Mouse (Mus musculus): Measurements from ENCODE around the gene Atad1. TPM values are rescaled to one million over a fixed set of nuclear protein-coding genes. Genes with fewer than 3 reads are reported as not detected.
"Not testable (repeated sequence)": the region's sequence is repeated elsewhere in the genome, so short reads cannot be mapped to it uniquely, and the experiment has no call there.

Atad1 gene
- polyA plus RNA-seq, 1 experiment, result 107 TPM

GRCm38 (mm10) chr19:32683081-32683480, 56.5 kb downstream of the Atad1 start:
- Histone ChIP-seq H3K4me1 (ENCODE audit: control insufficient read depth, insufficient read depth, low read length) (no peaks in the 10 kb centered on the region), H3K27me3 (ENCODE audit: control insufficient read depth, insufficient read depth, low read length, poor library complexity, severe bottlenecking) (no peaks in the 10 kb centered on the region), H3K9ac (ENCODE audit: low read depth, poor library complexity, severe bottlenecking) (no peak overlapping the region), H3K36me3 (ENCODE audit: control insufficient read depth, insufficient read depth, low read length, poor library complexity, severe bottlenecking) (peaks cover 39% of the 10 kb centered on the region), H3K9me3 (replicated peaks; ENCODE audit: control insufficient read depth, insufficient read depth, low read length, poor library complexity, severe bottlenecking) (no peaks in the 10 kb centered on the region), H3K27ac (ENCODE audit: insufficient read depth, low read length) (no peak overlapping the region), H3K4me3 (ENCODE audit: low read depth, low read length) (no peak overlapping the region)
- TF ChIP-seq POLR2A (IDR thresholded peaks at IDR 0.05; ENCODE audit: insufficient read depth, low read length) (no peak), CTCF (IDR thresholded peaks at IDR 0.05; ENCODE audit: low read depth, low read length) (no peak), EP300 (IDR thresholded peaks at IDR 0.05; ENCODE audit: insufficient read depth, low read depth, low read length) (no peak)

DNA sequence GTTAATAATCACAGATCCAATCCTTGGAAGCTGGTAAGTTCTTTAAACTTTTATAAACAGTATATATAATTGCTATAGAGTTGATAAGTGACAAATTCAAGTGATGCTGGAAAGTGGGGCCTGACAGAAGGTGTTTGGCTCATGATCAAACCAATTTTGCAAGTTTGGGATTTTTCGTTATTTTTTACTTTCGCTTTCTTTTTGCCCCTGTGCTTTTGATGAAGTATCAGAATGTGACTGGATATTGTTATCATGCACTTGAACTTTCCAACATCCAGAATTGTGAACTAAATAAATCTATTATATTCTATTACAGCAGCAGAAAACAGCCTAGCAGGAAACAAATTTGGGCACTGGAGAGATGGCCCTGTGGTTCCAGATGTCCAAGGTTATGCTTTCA, 58.7 kb downstream of the Atad1 start:
- no peak overlapping the region for H3K4me3 ChIP-seq (ENCODE audit: low read depth, low read length)
- no peak for TF ChIP-seq POLR2A (IDR thresholded peaks at IDR 0.05; ENCODE audit: insufficient read depth, low read length)
- no peak for TF ChIP-seq EP300 (IDR thresholded peaks at IDR 0.05; ENCODE audit: insufficient read depth, low read depth, low read length)
- no peak for TF ChIP-seq CTCF (IDR thresholded peaks at IDR 0.05; ENCODE audit: low read depth, low read length)
- H3K4me1 ChIP-seq (ENCODE audit: control insufficient read depth, insufficient read depth, low read length), result no peaks in the 10 kb centered on the region
- no peaks in the 10 kb centered on the region for H3K27me3 ChIP-seq (ENCODE audit: control insufficient read depth, insufficient read depth, low read length, poor library complexity, severe bottlenecking)
- H3K9ac ChIP-seq (ENCODE audit: low read depth, poor library complexity, severe bottlenecking), result no peak overlapping the region
- H3K9me3 ChIP-seq (replicated peaks; ENCODE audit: control insufficient read depth, insufficient read depth, low read length, poor library complexity, severe bottlenecking), result no peaks in the 10 kb centered on the region
- H3K36me3 ChIP-seq (ENCODE audit: control insufficient read depth, insufficient read depth, low read length, poor library complexity, severe bottlenecking), result peaks cover 41% of the 10 kb centered on the region
- no peak overlapping the region for H3K27ac ChIP-seq (ENCODE audit: insufficient read depth, low read length)

DNA sequence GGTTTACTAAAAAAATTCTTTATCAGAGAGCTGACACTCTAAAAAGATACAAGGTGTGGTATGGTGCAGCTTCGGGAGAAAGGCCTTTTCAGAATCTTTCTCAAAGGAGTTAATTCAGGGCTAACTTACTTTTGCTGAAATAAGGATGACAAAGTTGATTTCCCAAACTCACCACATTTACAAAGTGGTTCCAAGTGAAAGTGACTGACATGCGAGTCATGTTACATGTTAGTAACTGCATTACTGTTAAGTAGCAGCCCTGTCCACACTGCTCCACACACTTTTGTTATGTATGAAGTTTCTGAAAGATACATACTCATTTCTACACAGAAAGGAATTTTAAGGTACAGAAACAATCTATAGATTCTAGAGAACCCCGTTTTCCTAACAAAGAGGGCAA, 63.8 kb downstream of the Atad1 start:
- no peaks in the 10 kb centered on the region for H3K27me3 ChIP-seq (ENCODE audit: control insufficient read depth, insufficient read depth, low read length, poor library complexity, severe bottlenecking)
- no peak overlapping the region for H3K9ac ChIP-seq (ENCODE audit: low read depth, poor library complexity, severe bottlenecking)
- H3K9me3 ChIP-seq (replicated peaks; ENCODE audit: control insufficient read depth, insufficient read depth, low read length, poor library complexity, severe bottlenecking), result no peaks in the 10 kb centered on the region
- no peak overlapping the region for H3K4me3 ChIP-seq (ENCODE audit: low read depth, low read length)
- TF ChIP-seq CTCF (IDR thresholded peaks at IDR 0.05; ENCODE audit: low read depth, low read length), result no peak
- no peaks in the 10 kb centered on the region for H3K4me1 ChIP-seq (ENCODE audit: control insufficient read depth, insufficient read depth, low read length)
- H3K36me3 ChIP-seq (ENCODE audit: control insufficient read depth, insufficient read depth, low read length, poor library complexity, severe bottlenecking), result peaks cover 35% of the 10 kb centered on the region
- H3K27ac ChIP-seq (ENCODE audit: insufficient read depth, low read length), result no peak overlapping the region

DNA sequence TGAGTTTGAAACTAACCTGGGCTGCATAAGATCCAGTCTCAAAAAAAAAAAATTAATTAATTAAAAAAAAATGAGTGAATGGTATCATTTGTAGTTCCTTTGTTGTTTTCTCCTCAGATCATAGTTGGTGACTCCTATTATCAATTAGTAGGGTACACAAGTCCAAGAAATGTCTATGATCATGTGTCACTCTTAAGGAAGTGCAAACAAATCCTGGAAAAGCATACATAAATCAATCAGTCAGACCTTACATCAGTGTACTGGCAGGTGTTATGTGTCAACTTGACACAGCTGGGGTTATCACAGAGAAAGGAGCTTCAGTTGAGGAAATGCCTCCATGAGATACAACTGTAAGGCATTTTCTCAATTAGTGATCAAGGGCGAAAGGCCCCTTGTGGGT, 71.8 kb downstream of the Atad1 start:
- H3K36me3 ChIP-seq (ENCODE audit: control insufficient read depth, insufficient read depth, low read length, poor library complexity, severe bottlenecking); H3K9ac ChIP-seq (ENCODE audit: low read depth, poor library complexity, severe bottlenecking); H3K4me1 ChIP-seq (ENCODE audit: control insufficient read depth, insufficient read depth, low read length); H3K4me3 ChIP-seq (ENCODE audit: low read depth, low read length); H3K27me3 ChIP-seq (ENCODE audit: control insufficient read depth, insufficient read depth, low read length, poor library complexity, severe bottlenecking); H3K27ac ChIP-seq (ENCODE audit: insufficient read depth, low read length); H3K9me3 ChIP-seq (replicated peaks; ENCODE audit: control insufficient read depth, insufficient read depth, low read length, poor library complexity, severe bottlenecking): not testable (repeated sequence)

DNA sequence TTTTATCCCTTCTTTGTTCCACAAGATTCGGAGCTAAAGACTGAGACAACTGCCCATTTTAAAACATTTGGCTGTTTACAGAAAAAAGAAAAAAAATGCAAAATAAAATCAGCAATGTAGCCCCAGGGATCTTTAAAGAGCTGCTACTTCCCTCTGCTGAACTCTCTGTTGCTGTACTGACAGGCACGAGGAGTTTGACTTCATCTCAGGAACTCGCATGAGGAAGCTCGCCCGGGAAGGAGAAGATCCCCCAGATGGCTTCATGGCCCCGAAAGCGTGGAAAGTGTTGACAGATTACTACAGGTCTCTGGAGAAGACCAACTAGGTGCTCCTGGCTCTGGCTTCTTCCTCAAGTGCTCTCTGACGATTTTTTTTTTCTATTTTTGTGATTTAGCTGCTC, 74.3 kb downstream of the Atad1 start:
- no peak overlapping the region for H3K4me3 ChIP-seq (ENCODE audit: low read depth, low read length)
- no peaks in the 10 kb centered on the region for H3K27me3 ChIP-seq (ENCODE audit: control insufficient read depth, insufficient read depth, low read length, poor library complexity, severe bottlenecking)
- no peaks in the 10 kb centered on the region; the same call in 1 of the 2 replicates for H3K36me3 ChIP-seq (ENCODE audit: control insufficient read depth, insufficient read depth, low read length, poor library complexity, severe bottlenecking)
- no peak overlapping the region for H3K9ac ChIP-seq (ENCODE audit: low read depth, poor library complexity, severe bottlenecking)
- no peaks in the 10 kb centered on the region for H3K9me3 ChIP-seq (replicated peaks; ENCODE audit: control insufficient read depth, insufficient read depth, low read length, poor library complexity, severe bottlenecking)
- H3K4me1 ChIP-seq (ENCODE audit: control insufficient read depth, insufficient read depth, low read length), result no peaks in the 10 kb centered on the region
- H3K27ac ChIP-seq (ENCODE audit: insufficient read depth, low read length), result no peak overlapping the region
- TF ChIP-seq POLR2A (IDR thresholded peaks at IDR 0.05; ENCODE audit: insufficient read depth, low read length), result no peak
- TF ChIP-seq EP300 (IDR thresholded peaks at IDR 0.05; ENCODE audit: insufficient read depth, low read depth, low read length), result no peak
- no peak for TF ChIP-seq CTCF (IDR thresholded peaks at IDR 0.05; ENCODE audit: low read depth, low read length)

DNA sequence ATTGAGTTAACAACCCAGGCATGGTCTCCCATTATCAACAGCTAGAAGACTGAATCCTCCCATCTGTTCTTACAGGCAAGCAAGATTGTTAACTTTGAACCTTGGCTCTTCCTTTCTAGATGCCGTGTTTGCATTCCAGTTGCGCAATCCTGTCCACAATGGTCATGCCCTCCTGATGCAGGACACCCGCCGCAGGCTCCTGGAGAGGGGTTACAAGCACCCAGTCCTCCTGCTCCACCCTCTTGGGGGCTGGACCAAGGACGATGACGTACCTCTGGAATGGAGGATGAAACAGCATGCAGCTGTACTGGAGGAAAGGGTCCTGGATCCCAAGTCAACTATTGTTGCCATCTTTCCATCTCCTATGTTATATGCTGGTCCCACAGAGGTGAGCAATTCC, 76.7 kb downstream of the Atad1 start:
- Histone ChIP-seq H3K9me3 (replicated peaks; ENCODE audit: control insufficient read depth, insufficient read depth, low read length, poor library complexity, severe bottlenecking) (no peaks in the 10 kb centered on the region), H3K27me3 (ENCODE audit: control insufficient read depth, insufficient read depth, low read length, poor library complexity, severe bottlenecking) (no peaks in the 10 kb centered on the region), H3K4me3 (ENCODE audit: low read depth, low read length) (no peak overlapping the region), H3K36me3 (ENCODE audit: control insufficient read depth, insufficient read depth, low read length, poor library complexity, severe bottlenecking) (no peaks in the 10 kb centered on the region), H3K27ac (ENCODE audit: insufficient read depth, low read length) (no peak overlapping the region), H3K4me1 (ENCODE audit: control insufficient read depth, insufficient read depth, low read length) (no peaks in the 10 kb centered on the region), H3K9ac (ENCODE audit: low read depth, poor library complexity, severe bottlenecking) (no peak overlapping the region)
- TF ChIP-seq CTCF (IDR thresholded peaks at IDR 0.05; ENCODE audit: low read depth, low read length) (no peak), EP300 (IDR thresholded peaks at IDR 0.05; ENCODE audit: insufficient read depth, low read depth, low read length) (no peak), POLR2A (IDR thresholded peaks at IDR 0.05; ENCODE audit: insufficient read depth, low read length) (no peak)
